Mouse (Mus musculus) lung, postnatal 10 days (tissue): Measurements from ENCODE around the gene Otop3.
A peak's percentile ranks its signal among the peaks of the same experiment; 100 is the strongest.

ENCODE experiments used
- DNase-seq: peaks from one replicate; pipeline ENCODE4 v3.0.0; 2021

Gene Otop3

GRCm38 (mm10) chr11:115334531-115334930 is at the start of gene Otop3:
Gene Otop3 (plus strand): TSS chr11:115334731.
- DNase-seq = no peak

GRCm38 (mm10) chr11:115285282-115285681 is 49.2 kb upstream of the Otop3 start:
- DNase-seq = no peak

GRCm38 (mm10) chr11:115286201-115286993 is 48.1 kb upstream of the Otop3 start:
- DNase-seq = no peak

- no peak for DNase-seq
These were observed 47.1 kb upstream of the Otop3 start for GRCm38 (mm10) chr11:115287386-115287785.

- DNase-seq = no peak
These were observed 46.2 kb upstream of the Otop3 start for GRCm38 (mm10) chr11:115288305-115288704.

GRCm38 (mm10) chr11:115289885-115290284 is 44.6 kb upstream of the Otop3 start:
- DNase-seq = no peak

GRCm38 (mm10) chr11:115290314-115290713 is 44.2 kb upstream of the Otop3 start:
- no peak for DNase-seq

GRCm38 (mm10) chr11:115290919-115291318 is 43.6 kb upstream of the Otop3 start:
- peak; percentile 88 for DNase-seq

- DNase-seq = no peak
These were observed 43.0 kb upstream of the Otop3 start for GRCm38 (mm10) chr11:115291503-115291902.

- DNase-seq = no peak
These were observed 41.7 kb upstream of the Otop3 start for GRCm38 (mm10) chr11:115292631-115293375.

- no peak for DNase-seq
These were observed 38.6 kb upstream of the Otop3 start for GRCm38 (mm10) chr11:115295939-115296338.

- no peak for DNase-seq
These were observed 37.9 kb upstream of the Otop3 start for GRCm38 (mm10) chr11:115296471-115297210.

- DNase-seq = peak; percentile 55
These were observed 37.2 kb upstream of the Otop3 start, which contains the start of gene Fads6 for GRCm38 (mm10) chr11:115297214-115297826. Gene Fads6 (minus strand): TSS chr11:115297663.

- DNase-seq = no peak
These were observed 36.4 kb upstream of the Otop3 start for GRCm38 (mm10) chr11:115298160-115298559.

GRCm38 (mm10) chr11:115300745-115301144 is 33.8 kb upstream of the Otop3 start:
- no peak for DNase-seq

- no peak for DNase-seq
These were observed 33.2 kb upstream of the Otop3 start for GRCm38 (mm10) chr11:115301351-115301750.

GRCm38 (mm10) chr11:115303167-115303566 is 31.4 kb upstream of the Otop3 start:
- DNase-seq = peak; percentile 29

GRCm38 (mm10) chr11:115306863-115307262 is 27.7 kb upstream of the Otop3 start, which contains the start of gene Otop2:
Gene Otop2 (plus strand): TSS chr11:115307163.
- DNase-seq = no peak

- DNase-seq = no peak
These were observed 25.8 kb upstream of the Otop3 start for GRCm38 (mm10) chr11:115308781-115309180.

GRCm38 (mm10) chr11:115314249-115314648 is 20.3 kb upstream of the Otop3 start:
- no peak for DNase-seq

- no peak for DNase-seq
These were observed 17.3 kb upstream of the Otop3 start for GRCm38 (mm10) chr11:115317204-115317603.

GRCm38 (mm10) chr11:115318245-115319027 is 16.1 kb upstream of the Otop3 start:
- DNase-seq = no peak
